Mouse (Mus musculus) heart, adult 2 months (tissue): ENCODE data around the gene Tac1. TPM values are rescaled to one million over a fixed set of nuclear protein-coding genes. Genes with fewer than 3 reads are reported as not detected.
"Not testable (repeated sequence)": the region's sequence is repeated elsewhere in the genome, so short reads cannot be mapped to it uniquely, and the experiment has no call there.

Source experiments
- DNase-seq, 2 experiments: peaks; one replicate each; pipeline ENCODE4 v3.0.0; 2021
- H3K27ac ChIP-seq: fragments of 200-600 bp; 2 replicates; pipeline ENCODE4 v1.8.1; 2022
- H3K27me3 ChIP-seq: fragments of 200-500 bp; 2 replicates; pipeline ENCODE4 v1.6.1; 2012; ENCODE audit warnings: mild to moderate bottlenecking, low read length, inconsistent platforms, mixed read lengths; ENCODE audit not compliant: control insufficient read depth, insufficient read depth
- H3K36me3 ChIP-seq: fragments of 200-500 bp; 2 replicates; pipeline ENCODE4 v1.6.1; 2012; ENCODE audit warnings: low read length, inconsistent platforms; ENCODE audit not compliant: control insufficient read depth, insufficient read depth
- H3K4me1 ChIP-seq: fragments of 200-500 bp; 2 replicates; pipeline ENCODE4 v1.6.1; 2011; ENCODE audit warnings: low read length; ENCODE audit not compliant: control insufficient read depth, insufficient read depth
- H3K4me3 ChIP-seq: fragments of 200-600 bp; 2 replicates; pipeline ENCODE4 v1.8.1; 2022
- H3K79me2 ChIP-seq: fragments of 200-500 bp; replicated peaks from 2 replicates; pipeline ENCODE4 v1.6.1; 2012; ENCODE audit warnings: mild to moderate bottlenecking, inconsistent platforms, low read length, moderate library complexity, mixed read lengths; ENCODE audit not compliant: control insufficient read depth, insufficient read depth
- H3K9ac ChIP-seq: fragments of 200-500 bp; 2 replicates; pipeline ENCODE4 v1.6.1; 2012; ENCODE audit warnings: low read depth, mild to moderate bottlenecking, control low read depth, inconsistent platforms, low read length, mixed read lengths
- CTCF ChIP-seq: fragments of 200-600 bp; IDR thresholded peaks from 2 replicates; pipeline ENCODE4 v1.8.1; 2022; ENCODE audit warnings: antibody characterized with exemption, mild to moderate bottlenecking, moderate library complexity
- EP300 ChIP-seq: fragments of 200-500 bp; IDR thresholded peaks from 2 replicates; pipeline ENCODE4 v1.6.1; 2011; ENCODE audit warnings: low read depth, low read length, control low read depth; ENCODE audit not compliant: insufficient read depth
- POLR2A ChIP-seq: fragments of 200-500 bp; IDR thresholded peaks from 2 replicates; pipeline ENCODE4 v1.6.1; 2011; ENCODE audit warnings: mild to moderate bottlenecking, low read depth, low read length, control low read depth; ENCODE audit not compliant: insufficient read depth
- WGBS: fragments of 180-500 bp; shearing (Covaris S2); methylation state at CpG from one replicate; pipeline ENCODE4 v1.1.7; 2018; 5-methylcytosine and 5-hydroxymethylcytosine counted together
- intact Hi-C: fragments of 180-260 bp; cut with DNase I; formaldehyde crosslinking; loops from one replicate; pipeline ENCODE4 v1.15.1; 2025
- long read RNA-seq: library from polyadenylated mRNA; stranded (forward); transcript quantifications from one replicate; pipeline ENCODE4 v2.0.0, GENCODE M21; 2021
- polyA plus RNA-seq: library from polyadenylated mRNA; depleted of rRNA; stranded (reverse); fragments of >200 nt; gene quantifications from 2 replicates; pipeline ENCODE4 v1.2.3, GENCODE M21; 2012; rRNA removed
- total RNA-seq, 2 experiments: library from RNA; stranded (reverse); gene quantifications; 2 replicates each; pipeline ENCODE4 v1.2.3; 2021

The Tac1 gene
- total RNA-seq (under 1 TPM; 0.29 to 0.32 TPM), polyA plus RNA-seq (0.96 TPM in 1 of 2 replicates, not detected in the other)
- long read RNA-seq, partial matches to known transcripts, result 0 of 1 reads
- long read RNA-seq, other reads (novel, unspliced or antisense), result 1 of 1 reads

GRCm38 (mm10) chr6:7554829-7555391 is at the start of gene Tac1:
Gene Tac1, plus strand, starts transcription at chr6:7554879.
- intact Hi-C loops, result no loop called here
- no peaks in the 10 kb centered on the region for H3K4me1 ChIP-seq
- no peak for TF ChIP-seq EP300
- TF ChIP-seq CTCF, result no peak
- TF ChIP-seq POLR2A, result no peak
- H3K27me3 ChIP-seq, result peaks cover 5% of the 10 kb centered on the region
- no peak within 1 kb of the TSS for H3K4me3 ChIP-seq
- H3K9ac ChIP-seq, result 0 out of 2 replicates have a peak within 1 kb of the TSS, but pooled peaks have one; percentile 6
- no peaks in the 10 kb centered on the region for H3K36me3 ChIP-seq
- no peak within 1 kb of the TSS for H3K27ac ChIP-seq
- WGBS, result 5% methylated on average over 37 of the region's 37 CpGs
- H3K79me2 ChIP-seq, result no peaks in the 10 kb centered on the region
- peak in 1 of 2 experiments; percentile 20 for DNase-seq

DNA sequence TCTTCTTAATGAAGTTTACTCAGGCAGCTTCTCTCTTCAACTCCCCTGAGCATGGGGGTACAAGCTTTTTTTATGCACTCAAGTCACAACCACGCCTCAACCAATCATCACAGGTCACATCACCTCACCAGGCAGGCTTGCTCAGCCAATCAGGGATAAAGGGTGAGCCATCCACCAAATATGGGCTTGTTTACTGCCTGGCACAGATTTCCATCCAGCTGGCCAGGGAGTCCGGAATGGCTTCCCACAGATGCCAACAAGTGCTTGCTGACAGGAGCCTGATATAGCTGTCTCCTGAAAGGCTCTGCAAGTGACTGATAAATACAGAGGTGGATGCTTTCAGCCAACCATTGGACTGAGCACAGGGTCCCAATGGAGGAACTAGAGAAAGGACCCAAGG is 11.2 kb upstream of the Tac1 start:
- H3K79me2 ChIP-seq, H3K27ac ChIP-seq, H3K36me3 ChIP-seq, H3K9ac ChIP-seq, H3K4me3 ChIP-seq, H3K4me1 ChIP-seq, H3K27me3 ChIP-seq, intact Hi-C loops: not testable (repeated sequence)
- TF ChIP-seq POLR2A, result 0 out of 2 replicates have a peak, but pooled peaks have one; percentile 16
- peak in 1 of 2 experiments; percentile 34 for DNase-seq
- 49% methylated on average over 2 of the region's 2 CpGs for WGBS

DNA sequence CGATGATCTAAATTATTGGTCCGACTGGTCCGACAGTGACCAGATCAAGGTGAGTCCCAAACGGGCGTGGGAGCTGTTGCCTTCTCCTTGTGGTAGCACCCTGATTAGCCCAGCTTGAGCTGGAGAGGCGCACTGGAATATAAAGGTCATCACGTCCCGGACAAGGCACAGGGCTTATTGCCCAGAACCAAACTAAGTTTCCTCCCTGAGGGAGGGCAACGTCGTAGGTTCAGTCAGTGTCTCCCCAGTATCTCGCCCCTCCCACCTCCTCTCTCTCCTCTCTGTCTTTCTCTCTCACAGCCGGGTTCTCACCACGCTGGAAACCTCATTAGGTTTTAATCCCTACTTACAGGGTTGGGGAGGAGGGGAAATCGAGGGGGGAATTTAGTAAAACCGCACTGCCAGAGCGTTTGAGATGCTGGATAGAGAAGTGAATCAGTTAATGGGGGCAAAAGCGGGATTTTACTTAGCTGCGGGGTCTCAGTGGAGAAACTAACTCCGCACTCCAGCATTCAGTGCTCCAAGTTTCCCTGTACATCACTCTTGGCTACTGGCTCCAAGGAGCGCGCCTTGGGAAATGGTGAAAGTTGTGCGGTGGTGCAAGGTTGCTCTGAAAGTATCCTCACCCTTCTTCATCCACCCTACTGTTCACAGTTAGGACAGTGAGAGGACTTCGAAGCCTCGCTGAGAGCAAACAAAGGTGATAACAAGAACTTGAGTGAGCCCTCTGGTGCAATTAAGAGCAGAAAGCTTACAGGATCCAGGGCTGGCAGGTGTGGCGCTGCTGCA is 1.2 kb downstream of the Tac1 start:
- intact Hi-C loops, result no loop called here
- H3K27me3 ChIP-seq, result peaks cover 5% of the 10 kb centered on the region
- H3K9ac ChIP-seq, result no peak overlapping the region
- 3% methylated on average over 25 of the region's 25 CpGs for WGBS
- TF ChIP-seq CTCF (no peak), EP300 (no peak), POLR2A (no peak)
- no peaks in the 10 kb centered on the region for H3K79me2 ChIP-seq
- no peak overlapping the region for H3K27ac ChIP-seq
- no peaks in the 10 kb centered on the region for H3K36me3 ChIP-seq
- H3K4me1 ChIP-seq, result no peaks in the 10 kb centered on the region
- H3K4me3 ChIP-seq, result no peak overlapping the region
- DNase-seq, result no peak

DNA sequence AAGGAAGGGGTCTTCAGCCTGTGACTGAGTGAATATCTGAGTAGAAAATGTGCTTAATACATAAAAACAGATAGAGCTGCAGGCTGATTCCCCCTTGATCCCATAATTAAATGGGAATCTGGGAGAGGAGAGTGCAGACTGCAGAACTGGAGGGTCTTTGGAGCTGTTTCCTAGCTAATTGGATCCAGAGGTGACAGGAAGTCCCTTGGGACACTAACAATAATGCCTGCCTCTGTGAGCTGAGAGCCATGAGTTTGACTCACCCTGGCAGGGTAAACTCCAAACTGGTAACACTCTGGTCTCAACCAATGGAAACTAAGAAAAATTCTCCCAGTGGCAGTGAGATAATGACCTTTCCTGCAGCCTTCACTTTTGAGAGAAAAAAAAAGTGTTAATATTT is 3.5 kb downstream of the Tac1 start:
- Histone ChIP-seq H3K27me3 (peaks cover 5% of the 10 kb centered on the region), H3K4me1 (no peaks in the 10 kb centered on the region), H3K9ac (no peak overlapping the region), H3K4me3 (no peak overlapping the region), H3K36me3 (no peaks in the 10 kb centered on the region), H3K79me2 (no peaks in the 10 kb centered on the region), H3K27ac (no peak overlapping the region)
- TF ChIP-seq EP300 (no peak), CTCF (no peak), POLR2A (no peak)
- intact Hi-C loops, result no loop called here
- DNase-seq, result no peak

GRCm38 (mm10) chr6:7562524-7562923 is 7.8 kb downstream of the Tac1 start:
- DNase-seq, result no peak
- TF ChIP-seq EP300, result no peak
- H3K4me3 ChIP-seq, result no peak overlapping the region

DNA sequence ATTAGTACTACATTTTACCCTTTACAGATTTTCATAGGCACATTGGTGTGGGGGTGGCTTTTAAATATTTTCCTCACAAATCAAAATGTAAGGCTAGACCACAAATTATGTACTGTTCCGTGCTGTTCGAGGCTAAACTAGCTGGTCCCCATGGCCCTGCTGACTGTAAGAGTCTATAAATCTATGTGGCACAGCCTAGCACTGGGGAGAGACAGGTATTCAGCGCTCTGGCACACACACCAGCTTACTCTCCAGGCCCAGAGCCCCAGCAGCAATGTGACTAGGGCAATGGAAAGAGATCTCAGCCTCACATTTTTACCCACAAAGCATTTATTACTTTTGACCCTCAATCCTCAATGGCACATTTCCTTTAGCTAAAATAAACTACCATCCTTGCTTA is 9.9 kb downstream of the Tac1 start:
- intact Hi-C loops, result no loop called here
- no peak for TF ChIP-seq CTCF
- TF ChIP-seq POLR2A, result no peak
- TF ChIP-seq EP300, result no peak

More at GRCm38 (mm10) chr6:7562524-7562923, 7.8 kb downstream of the Tac1 start:
- Histone ChIP-seq H3K9ac (no peak overlapping the region), H3K27me3 (no peaks in the 10 kb centered on the region), H3K79me2 (no peaks in the 10 kb centered on the region), H3K4me1 (no peaks in the 10 kb centered on the region), H3K36me3 (no peaks in the 10 kb centered on the region), H3K27ac (no peak overlapping the region)
- intact Hi-C loops, result no loop called here
- WGBS, result 45% methylated on average over 6 of the region's 6 CpGs

More for the DNA sequence above, 9.9 kb downstream of the Tac1 start:
- no peaks in the 10 kb centered on the region for H3K36me3 ChIP-seq
- no peak overlapping the region for H3K27ac ChIP-seq
- no peaks in the 10 kb centered on the region for H3K79me2 ChIP-seq
- DNase-seq, result no peak
- H3K4me1 ChIP-seq, result no peaks in the 10 kb centered on the region
- no peak overlapping the region for H3K9ac ChIP-seq
- 81% methylated on average over 3 of the region's 3 CpGs for WGBS
- no peaks in the 10 kb centered on the region for H3K27me3 ChIP-seq
- H3K4me3 ChIP-seq, result no peak overlapping the region
